Mouse (Mus musculus) c-Kit-negative CD71-positive TER-119-positive erythroid progenitor cells, embryonic 14.5 days (primary cell): ENCODE measurements around the gene Myadml2.

Source experiments
- DNase-seq: peaks from one replicate; pipeline ENCODE4 v3.0.0-alpha.2; 2013; ENCODE audit warnings: low read depth, low spot score

The Myadml2 gene

GRCm38 (mm10) chr11:120612763-120613162, 35.2 kb downstream of the Myadml2 start:
- peak; percentile 54 for DNase-seq

- DNase-seq, result no peak
These were observed 37.4 kb downstream of the Myadml2 start for GRCm38 (mm10) chr11:120610477-120611046.

- no peak for DNase-seq
These were observed 38.7 kb downstream of the Myadml2 start for GRCm38 (mm10) chr11:120609250-120609649.

- no peak for DNase-seq
These were observed 39.5 kb downstream of the Myadml2 start, which contains the start of gene Npb for GRCm38 (mm10) chr11:120608241-120609034. Gene Npb, plus strand, starts transcription at chr11:120608477.

GRCm38 (mm10) chr11:120606764-120607163, 41.2 kb downstream of the Myadml2 start:
- DNase-seq, result no peak

GRCm38 (mm10) chr11:120605667-120606066, 42.3 kb downstream of the Myadml2 start:
- no peak for DNase-seq

- no peak for DNase-seq
These were observed 44.4 kb downstream of the Myadml2 start for GRCm38 (mm10) chr11:120603545-120603944.

- no peak for DNase-seq
These were observed 47.2 kb downstream of the Myadml2 start for GRCm38 (mm10) chr11:120600716-120601115.

- DNase-seq, result no peak
These were observed 48.9 kb downstream of the Myadml2 start for GRCm38 (mm10) chr11:120598990-120599549.

GRCm38 (mm10) chr11:120598283-120598989, 49.5 kb downstream of the Myadml2 start, which contains the start of the genes Alyref and Anapc11:
Gene Alyref, minus strand, starts transcription at chr11:120598365.
Gene Anapc11, plus strand, starts transcription at chr11:120598421.
- peak; percentile 93 for DNase-seq

- no peak for DNase-seq
These were observed 50.4 kb downstream of the Myadml2 start for GRCm38 (mm10) chr11:120597240-120598235.
